Mouse (Mus musculus) liver, postnatal 0 days (tissue): Measurements from ENCODE around the gene Zdhhc12.

Source experiments
- CTCF ChIP-seq: sonication (generic); IDR thresholded peaks from 2 replicates; pipeline ENCODE4 v1.5.1; 2016; ENCODE audit warnings: antibody characterized with exemption, low read depth
- EP300 ChIP-seq: IDR thresholded peaks from 2 replicates; pipeline ENCODE4 v1.6.1; 2016; ENCODE audit warnings: antibody characterized with exemption, low read depth, mild to moderate bottlenecking

- TF ChIP-seq CTCF = no peak
- no peak for TF ChIP-seq EP300
These were observed 8.8 kb downstream of the Zdhhc12 start for GRCm38 (mm10) chr2:30084632-30085031.
